Mouse (Mus musculus) liver, adult 2 months (tissue): Measurements from ENCODE around the gene Hlx. TPM values are rescaled to one million over a fixed set of nuclear protein-coding genes. Genes with fewer than 3 reads are reported as not detected.

ENCODE experiments used
- DNase-seq: peaks from one replicate; pipeline ENCODE4 v3.0.0-alpha.2; 2011; ENCODE audit warnings: low read depth, low spot score; ENCODE audit errors: extremely low read depth
- H3K27ac ChIP-seq: fragments of 200-500 bp; replicated peaks from 2 replicates; pipeline ENCODE4 v1.5.1; 2012; ENCODE audit warnings: low read depth, mild to moderate bottlenecking, control low read depth, inconsistent platforms, low read length; ENCODE audit not compliant: insufficient read depth
- H3K27me3 ChIP-seq: fragments of 200-500 bp; 2 replicates; pipeline ENCODE4 v1.6.1; 2012; ENCODE audit warnings: mild to moderate bottlenecking, moderate library complexity, low read length, inconsistent platforms; ENCODE audit not compliant: control insufficient read depth, insufficient read depth
- H3K36me3 ChIP-seq: fragments of 200-500 bp; 2 replicates; pipeline ENCODE4 v1.6.1; 2012; ENCODE audit warnings: low read length, inconsistent platforms; ENCODE audit not compliant: control insufficient read depth, insufficient read depth
- H3K4me1 ChIP-seq: fragments of 200-500 bp; 2 replicates; pipeline ENCODE4 v1.6.1; 2011; ENCODE audit warnings: low read length; ENCODE audit not compliant: control insufficient read depth, insufficient read depth
- H3K4me3 ChIP-seq: fragments of 200-500 bp; 2 replicates; pipeline ENCODE4 v1.5.1; 2011; ENCODE audit warnings: low read depth, mild to moderate bottlenecking, control low read depth, low read length, moderate library complexity; ENCODE audit not compliant: insufficient read depth
- H3K79me2 ChIP-seq: fragments of 200-500 bp; 2 replicates; pipeline ENCODE4 v1.6.1; 2012; ENCODE audit warnings: inconsistent platforms, mild to moderate bottlenecking, low read length, moderate library complexity; ENCODE audit not compliant: control insufficient read depth, insufficient read depth
- H3K9ac ChIP-seq: fragments of 200-500 bp; 2 replicates; pipeline ENCODE4 v1.6.1; 2012; ENCODE audit warnings: low read depth, mild to moderate bottlenecking, control low read depth, inconsistent platforms, low read length
- CTCF ChIP-seq: fragments of 200-500 bp; IDR thresholded peaks from 2 replicates; pipeline ENCODE4 v1.5.1; 2011; ENCODE audit warnings: low read depth, low read length, control low read depth
- POLR2A ChIP-seq: fragments of 200-500 bp; IDR thresholded peaks from 2 replicates; pipeline ENCODE4 v1.6.1; 2011; ENCODE audit warnings: low read length, control low read depth; ENCODE audit not compliant: insufficient read depth; ENCODE audit errors: extremely low read depth
- WGBS: fragments of 180-500 bp; shearing (Covaris S2); methylation state at CpG from one replicate; pipeline ENCODE4 v1.1.7; 2018; 5-methylcytosine and 5-hydroxymethylcytosine counted together
- polyA plus RNA-seq: library from polyadenylated mRNA; depleted of rRNA; stranded (reverse); fragments of >200 nt; gene quantifications from 2 replicates; pipeline ENCODE4 v1.2.3, GENCODE M21; 2012
- total RNA-seq: library from RNA; depleted of rRNA; stranded (reverse); fragments of >200 nt; gene quantifications from 2 replicates; pipeline ENCODE4 v1.2.3, GENCODE M21; 2014

Hlx gene
- total and polyA plus RNA-seq, 2 experiments = 1.1 to 7.3 TPM

GRCm38 (mm10) chr1:184720162-184721025 is 12.0 kb downstream of the Hlx start:
- H3K27ac ChIP-seq = no peak overlapping the region
- H3K27me3 ChIP-seq = peaks cover 12% of the 10 kb centered on the region
- H3K79me2 ChIP-seq = no peaks in the 10 kb centered on the region
- no peak overlapping the region for H3K4me3 ChIP-seq
- H3K9ac ChIP-seq = no peak overlapping the region
- H3K4me1 ChIP-seq = no peaks in the 10 kb centered on the region
- no peaks in the 10 kb centered on the region for H3K36me3 ChIP-seq
- 19% methylated on average over 26 of the region's 26 CpGs for WGBS
- no peak for DNase-seq
- TF ChIP-seq CTCF (no peak), POLR2A (no peak)

GRCm38 (mm10) chr1:184718261-184719120 is 13.9 kb downstream of the Hlx start:
- H3K27me3 ChIP-seq = peaks cover 12% of the 10 kb centered on the region
- 7% methylated on average over 41 of the region's 41 CpGs for WGBS

GRCm38 (mm10) chr1:184717691-184718200 is 14.7 kb downstream of the Hlx start:
- Histone ChIP-seq H3K4me3 (no peak overlapping the region), H3K27ac (no peak overlapping the region), H3K9ac (no peak overlapping the region), H3K4me1 (no peaks in the 10 kb centered on the region), H3K36me3 (no peaks in the 10 kb centered on the region), H3K79me2 (no peaks in the 10 kb centered on the region), H3K27me3 (peaks cover 12% of the 10 kb centered on the region)
- 16% methylated on average over 12 of the region's 12 CpGs for WGBS
- TF ChIP-seq POLR2A = no peak
- TF ChIP-seq CTCF = no peak
- DNase-seq = no peak

More at GRCm38 (mm10) chr1:184718261-184719120, 13.9 kb downstream of the Hlx start:
- Histone ChIP-seq H3K9ac (no peak overlapping the region), H3K4me3 (no peak overlapping the region), H3K36me3 (no peaks in the 10 kb centered on the region), H3K79me2 (no peaks in the 10 kb centered on the region), H3K4me1 (no peaks in the 10 kb centered on the region), H3K27ac (no peak overlapping the region)
- no peak for TF ChIP-seq POLR2A
- no peak for TF ChIP-seq CTCF
- DNase-seq = no peak

- H3K27me3 ChIP-seq = peaks cover 12% of the 10 kb centered on the region
- no peaks in the 10 kb centered on the region for H3K79me2 ChIP-seq
- H3K9ac ChIP-seq = no peak overlapping the region
- H3K4me3 ChIP-seq = no peak overlapping the region
- DNase-seq = no peak
- WGBS = 18% methylated on average over 18 of the region's 18 CpGs
- no peaks in the 10 kb centered on the region for H3K36me3 ChIP-seq
- no peak for TF ChIP-seq CTCF
- no peak for TF ChIP-seq POLR2A
- no peak overlapping the region for H3K27ac ChIP-seq
- H3K4me1 ChIP-seq = no peaks in the 10 kb centered on the region
Measured at GRCm38 (mm10) chr1:184717016-184717568, 15.3 kb downstream of the Hlx start.

GRCm38 (mm10) chr1:184716117-184716516 is 16.3 kb downstream of the Hlx start:
- no peaks in the 10 kb centered on the region for H3K4me1 ChIP-seq
- peaks cover 12% of the 10 kb centered on the region for H3K27me3 ChIP-seq
- WGBS = 14% methylated on average over 6 of the region's 6 CpGs
- H3K36me3 ChIP-seq = no peaks in the 10 kb centered on the region
- H3K4me3 ChIP-seq = no peak overlapping the region
- no peak overlapping the region for H3K9ac ChIP-seq
- TF ChIP-seq POLR2A (no peak), CTCF (no peak)
- DNase-seq = no peak
- H3K27ac ChIP-seq = no peak overlapping the region
- H3K79me2 ChIP-seq = no peaks in the 10 kb centered on the region
